8 mouse cellular contexts compared by ENCODE assay signal in the genomic region with DNA sequence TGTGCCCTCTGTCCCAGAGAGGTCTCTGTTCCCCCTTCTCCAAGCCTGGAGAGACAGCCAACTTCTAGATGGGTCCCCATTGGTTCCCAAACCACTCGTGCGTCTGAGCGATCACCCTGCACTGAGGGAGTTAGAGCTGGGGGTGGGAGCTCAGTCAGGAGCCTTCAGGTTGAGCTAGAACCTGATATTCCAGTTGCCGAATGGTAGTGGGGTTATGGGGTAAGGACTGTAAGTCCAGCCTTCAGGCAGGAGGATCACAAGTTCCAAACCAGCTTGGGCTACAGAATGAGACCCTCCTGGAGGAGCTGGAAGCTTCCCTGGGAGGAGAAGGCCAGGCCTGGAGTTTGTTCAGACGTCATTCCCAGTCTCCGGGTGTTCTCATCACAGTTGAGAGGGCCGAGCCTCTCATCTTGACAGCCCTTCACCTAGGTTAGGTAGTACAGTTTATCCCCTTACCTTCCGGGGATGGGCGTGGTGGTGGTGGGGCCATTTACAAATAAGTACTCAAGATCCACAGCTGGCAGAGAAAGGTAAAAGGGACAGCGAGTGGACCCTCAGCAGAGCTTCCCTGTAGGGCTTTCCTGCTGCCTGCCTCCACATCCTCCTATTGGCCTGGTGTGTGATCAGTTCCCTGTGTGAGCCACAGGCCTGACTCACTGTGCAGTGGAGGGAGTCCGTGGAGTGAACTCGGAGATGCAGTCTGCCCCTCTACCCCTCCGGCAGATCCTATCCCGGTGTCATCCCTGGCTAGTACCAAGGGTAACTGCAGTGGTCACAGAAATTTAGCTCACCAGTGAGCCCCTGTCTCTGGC. TPM values are rescaled to one million over a fixed set of nuclear protein-coding genes. Genes with fewer than 3 reads are reported as not detected.
DNase-seq lines count a peak whose midpoint lies in the region; ATAC-seq and TF ChIP-seq lines count a peak whose summit lies in the region.

No protein-coding gene starts in this region.

- H3K4me1 ChIP-seq in cerebellum, adult 2 months (ENCODE audit: control insufficient read depth, insufficient read depth, low read length): peaks cover 17% of the 10 kb centered on the region
- peaks cover 5% of the 10 kb centered on the region; the same call in 1 of the 2 replicates for H3K4me1 ChIP-seq in liver, adult 2 months (ENCODE audit: control insufficient read depth, insufficient read depth, low read length)
- H3K4me1 ChIP-seq in liver, embryonic 11.5 days (replicated peaks; ENCODE audit: control insufficient read depth, insufficient read depth, low read length): peaks cover 54% of the 10 kb centered on the region
- peaks cover 39% of the 10 kb centered on the region for H3K4me1 ChIP-seq in heart, embryonic 15.5 days (replicated peaks)
- peaks cover 35% of the 10 kb centered on the region for H3K4me1 ChIP-seq in liver, embryonic 16.5 days (ENCODE audit: control insufficient read depth, low read depth, low read length)

- no peaks in the 10 kb centered on the region for H3K36me3 ChIP-seq in liver, adult 2 months (ENCODE audit: control insufficient read depth, insufficient read depth, low read length)
- H3K36me3 ChIP-seq in liver, embryonic 11.5 days (ENCODE audit: control insufficient read depth, insufficient read depth, low read length): peaks cover 12% of the 10 kb centered on the region
- no peaks in the 10 kb centered on the region for H3K36me3 ChIP-seq in heart, embryonic 15.5 days
- H3K36me3 ChIP-seq in liver, embryonic 16.5 days (ENCODE audit: control insufficient read depth, insufficient read depth): no peaks in the 10 kb centered on the region; the same call in 1 of the 2 replicates

- TF ChIP-seq CTCF in cerebellum, adult 2 months (IDR thresholded peaks at IDR 0.05; ENCODE audit: borderline replicate concordance, insufficient read depth, low read depth, low read length): no peak
- no peak for TF ChIP-seq CTCF in liver, adult 2 months (IDR thresholded peaks at IDR 0.05; ENCODE audit: low read depth, low read length)

- no peak for DNase-seq in cerebellum, adult 2 months
- no peak for DNase-seq in cerebellum, postnatal 10 days
- DNase-seq in liver, adult 2 months (ENCODE audit: extremely low read depth, low read depth, low spot score): no peak
- no peak for DNase-seq in liver, embryonic 11.5 days (ENCODE audit: low spot score)
- no peak for DNase-seq in layer of hippocampus, postnatal 14 days (ENCODE audit: low spot score in 2 of 2)
- DNase-seq in cerebellum, postnatal 36 days: no peak

- no peaks in the 10 kb centered on the region for H3K27me3 ChIP-seq in cerebellum, adult 2 months (ENCODE audit: control insufficient read depth, insufficient read depth, low read length)
- H3K27me3 ChIP-seq in liver, adult 2 months (ENCODE audit: control insufficient read depth, insufficient read depth, low read length): no peaks in the 10 kb centered on the region
- no peaks in the 10 kb centered on the region for H3K27me3 ChIP-seq in liver, embryonic 11.5 days (replicated peaks; ENCODE audit: control insufficient read depth, insufficient read depth, low read length)
- H3K27me3 ChIP-seq in heart, embryonic 15.5 days: no peaks in the 10 kb centered on the region
- no peaks in the 10 kb centered on the region for H3K27me3 ChIP-seq in liver, embryonic 16.5 days (ENCODE audit: control insufficient read depth, insufficient read depth, low read depth, low read length)

- no peak for ATAC-seq in liver, embryonic 11.5 days (replicated peaks; ENCODE audit: low FRiP score)
- ATAC-seq in heart, embryonic 15.5 days (replicated peaks; ENCODE audit: insufficient number of reproducible peaks, insufficient read depth, low FRiP score, low read depth): no peak
- ATAC-seq in liver, embryonic 16.5 days (ENCODE audit: low read depth): no peak

- H3K4me2 ChIP-seq in liver, embryonic 11.5 days: no peak overlapping the region
- no peak overlapping the region for H3K4me2 ChIP-seq in heart, embryonic 15.5 days
- no peak overlapping the region for H3K4me2 ChIP-seq in liver, embryonic 16.5 days (ENCODE audit: low read depth, low read length)

- H3K27ac ChIP-seq in cerebellum, adult 2 months (ENCODE audit: insufficient read depth, low read length): peak overlapping the region; percentile 95; the same call in 1 of the 2 replicates
- H3K27ac ChIP-seq in liver, adult 2 months (replicated peaks; ENCODE audit: insufficient read depth, low read depth, low read length): peak overlapping the region; percentile 65
- no peak overlapping the region for H3K27ac ChIP-seq in liver, embryonic 11.5 days (ENCODE audit: low read depth, low read length)
- H3K27ac ChIP-seq in heart, embryonic 15.5 days: peak overlapping the region; percentile 82
- H3K27ac ChIP-seq in liver, embryonic 16.5 days (ENCODE audit: low read length): peak overlapping the region; percentile 15; the same call in 1 of the 2 replicates

- TF ChIP-seq POLR2A in cerebellum, adult 2 months (IDR thresholded peaks at IDR 0.05; ENCODE audit: borderline replicate concordance, insufficient read depth, low read length): no peak
- TF ChIP-seq POLR2A in liver, adult 2 months (IDR thresholded peaks at IDR 0.05; ENCODE audit: extremely low read depth, insufficient read depth, low read length): no peak

- no peaks in the 10 kb centered on the region for H3K79me2 ChIP-seq in liver, adult 2 months (ENCODE audit: control insufficient read depth, insufficient read depth, low read length)

- WGBS in cerebellum, adult 2 months: 82% methylated on average over 14 of the region's 14 CpGs
- 87% methylated on average over 14 of the region's 14 CpGs for WGBS in liver, adult 2 months
- 81% methylated on average over 14 of the region's 14 CpGs for WGBS in liver, embryonic 11.5 days
- 82% methylated on average over 14 of the region's 14 CpGs for WGBS in heart, embryonic 15.5 days
- WGBS in liver, embryonic 16.5 days (ENCODE audit: insufficient replicate concordance): 74% methylated on average over 14 of the region's 14 CpGs

- H3K9ac ChIP-seq in liver, adult 2 months (ENCODE audit: low read depth, low read length): no peak overlapping the region
- no peak overlapping the region for H3K9ac ChIP-seq in liver, embryonic 11.5 days (ENCODE audit: low read depth, low read length)
- H3K9ac ChIP-seq in heart, embryonic 15.5 days: no peak overlapping the region
- no peak overlapping the region for H3K9ac ChIP-seq in liver, embryonic 16.5 days (ENCODE audit: low read depth, low read length)

- H3K9me3 ChIP-seq in liver, embryonic 11.5 days (ENCODE audit: control insufficient read depth, low read length): no peaks in the 10 kb centered on the region
- H3K9me3 ChIP-seq in heart, embryonic 15.5 days (replicated peaks): no peaks in the 10 kb centered on the region
- H3K9me3 ChIP-seq in liver, embryonic 16.5 days (replicated peaks; ENCODE audit: control insufficient read depth, low read length): no peaks in the 10 kb centered on the region

- no peak overlapping the region for H3K4me3 ChIP-seq in cerebellum, adult 2 months (replicated peaks; ENCODE audit: insufficient read depth, low read depth, low read length)
- no peak overlapping the region for H3K4me3 ChIP-seq in liver, adult 2 months (ENCODE audit: insufficient read depth, low read depth, low read length)
- H3K4me3 ChIP-seq in liver, embryonic 11.5 days (ENCODE audit: low read depth, low read length): no peak overlapping the region
- no peak overlapping the region for H3K4me3 ChIP-seq in heart, embryonic 15.5 days
- no peak overlapping the region for H3K4me3 ChIP-seq in liver, embryonic 16.5 days (ENCODE audit: low read depth, low read length)

RNA-seq across cellular contexts. Expression of a gene that starts 7.9 kb away (rescaled TPM):
- 20.9 and 23.0 TPM in 2 replicates for polyA plus RNA-seq in cerebellum, adult 2 months (2012; rRNA removed)
- 1.3 and 1.8 TPM in 2 replicates for total RNA-seq in liver, adult 2 months (2014; rRNA removed)
- polyA plus RNA-seq in liver, adult 2 months (2012; rRNA removed): 1.6 and 1.9 TPM in 2 replicates
- polyA plus RNA-seq in liver, embryonic 11.5 days (2014; fragmentation: Nextera tagmentation; extraction: Ambion mirVana): 11.9 and 13.8 TPM in 2 replicates
- 5.5 and 6.4 TPM in 2 replicates for polyA plus RNA-seq in heart, embryonic 15.5 days (2015; fragmentation: Nextera tagmentation; extraction: Ambion mirVana)
- polyA plus RNA-seq in liver, embryonic 16.5 days (2015; fragmentation: Nextera tagmentation; extraction: Ambion mirVana): 5.2 and 5.7 TPM in 2 replicates
- total RNA-seq in layer of hippocampus, postnatal 14 days (2021): 10 to 100 TPM; 11.2 to 16.1 TPM

RNA-seq across cellular contexts. Expression of a gene that starts 24.1 kb away (rescaled TPM):
- 25.5 and 28.8 TPM in 2 replicates for polyA plus RNA-seq in cerebellum, adult 2 months (2012; rRNA removed)
- total RNA-seq in liver, adult 2 months (2014; rRNA removed): 10.2 and 10.5 TPM in 2 replicates
- polyA plus RNA-seq in liver, adult 2 months (2012; rRNA removed): 12.1 and 13.5 TPM in 2 replicates
- 4.6 and 6.1 TPM in 2 replicates for polyA plus RNA-seq in liver, embryonic 11.5 days (2014; fragmentation: Nextera tagmentation; extraction: Ambion mirVana)
- polyA plus RNA-seq in heart, embryonic 15.5 days (2015; fragmentation: Nextera tagmentation; extraction: Ambion mirVana): 2.6 and 3.0 TPM in 2 replicates
- 1.7 and 1.9 TPM in 2 replicates for polyA plus RNA-seq in liver, embryonic 16.5 days (2015; fragmentation: Nextera tagmentation; extraction: Ambion mirVana)
- total RNA-seq in layer of hippocampus, postnatal 14 days (2021): 10 to 100 TPM; 50.8 to 53.8 TPM

RNA-seq across cellular contexts. Expression of a gene that starts 30.8 kb away (rescaled TPM):
- 63.7 and 71.1 TPM in 2 replicates for polyA plus RNA-seq in cerebellum, adult 2 months (2012; rRNA removed)
- total RNA-seq in liver, adult 2 months (2014; rRNA removed): 0.46 and 0.74 TPM in 2 replicates
- 0.86 and 2.2 TPM in 2 replicates for polyA plus RNA-seq in liver, adult 2 months (2012; rRNA removed)
- 6.3 and 6.9 TPM in 2 replicates for polyA plus RNA-seq in liver, embryonic 11.5 days (2014; fragmentation: Nextera tagmentation; extraction: Ambion mirVana)
- 1.5 and 4.6 TPM in 2 replicates for polyA plus RNA-seq in heart, embryonic 15.5 days (2015; fragmentation: Nextera tagmentation; extraction: Ambion mirVana)
- 5.2 and 6.3 TPM in 2 replicates for polyA plus RNA-seq in liver, embryonic 16.5 days (2015; fragmentation: Nextera tagmentation; extraction: Ambion mirVana)
- 100 to 1,000 TPM; 120 to 128 TPM for total RNA-seq in layer of hippocampus, postnatal 14 days (2021)

RNA-seq across cellular contexts. Expression of a gene that starts 38.7 kb away (rescaled TPM):
- 60.4 and 61.5 TPM in 2 replicates for polyA plus RNA-seq in cerebellum, adult 2 months (2012; rRNA removed)
- total RNA-seq in liver, adult 2 months (2014; rRNA removed): 56.3 and 64.4 TPM in 2 replicates
- 66.6 and 83.9 TPM in 2 replicates for polyA plus RNA-seq in liver, adult 2 months (2012; rRNA removed)
- 24.5 and 30.7 TPM in 2 replicates for polyA plus RNA-seq in liver, embryonic 11.5 days (2014; fragmentation: Nextera tagmentation; extraction: Ambion mirVana)
- 18.5 and 23.7 TPM in 2 replicates for polyA plus RNA-seq in heart, embryonic 15.5 days (2015; fragmentation: Nextera tagmentation; extraction: Ambion mirVana)
- polyA plus RNA-seq in liver, embryonic 16.5 days (2015; fragmentation: Nextera tagmentation; extraction: Ambion mirVana): 51.3 and 54.4 TPM in 2 replicates
- 10 to 100 TPM; 71.0 to 80.3 TPM for total RNA-seq in layer of hippocampus, postnatal 14 days (2021)

RNA-seq across cellular contexts. Expression of a gene that starts 38.7 kb away (rescaled TPM):
- polyA plus RNA-seq in cerebellum, adult 2 months (2012; rRNA removed): 11.8 and 13.1 TPM in 2 replicates
- 0.54 and 1.0 TPM in 2 replicates for total RNA-seq in liver, adult 2 months (2014; rRNA removed)
- 0.31 and 2.0 TPM in 2 replicates for polyA plus RNA-seq in liver, adult 2 months (2012; rRNA removed)
- polyA plus RNA-seq in liver, embryonic 11.5 days (2014; fragmentation: Nextera tagmentation; extraction: Ambion mirVana): 1.1 and 1.3 TPM in 2 replicates
- polyA plus RNA-seq in heart, embryonic 15.5 days (2015; fragmentation: Nextera tagmentation; extraction: Ambion mirVana): 11.0 and 11.8 TPM in 2 replicates
- polyA plus RNA-seq in liver, embryonic 16.5 days (2015; fragmentation: Nextera tagmentation; extraction: Ambion mirVana): 0.40 and 0.58 TPM in 2 replicates
- total RNA-seq in layer of hippocampus, postnatal 14 days (2021): 10 to 100 TPM in 1 of 2 experiments, 1 to 10 TPM in 1; 9.7 to 10.3 TPM
